Mouse (Mus musculus): ENCODE measurements at regions not wholly inside any gene's neighbourhood (a gene's known extent, or its start where the extent isn't known, plus 50 kb on each side); places are given as distances from the start of the nearest gene placed in this dataset.

DNA sequence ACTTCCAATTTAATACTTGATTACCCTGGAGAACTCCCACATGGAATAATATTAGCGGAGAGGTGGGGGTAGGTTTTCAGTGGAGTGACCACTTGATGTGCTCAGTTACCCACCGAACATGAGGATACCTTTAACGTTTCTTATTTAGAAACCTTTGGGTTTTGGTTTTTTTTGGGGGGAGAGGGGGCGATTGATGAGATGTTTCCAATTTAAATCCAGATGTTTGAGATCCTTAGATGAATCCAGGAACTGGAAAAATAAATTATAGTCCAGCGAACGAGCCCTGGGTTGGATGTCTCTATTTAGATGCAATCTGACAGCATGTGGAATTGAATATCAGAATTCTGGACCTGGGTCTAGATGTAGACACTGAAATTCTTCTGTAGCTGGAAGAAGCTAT lies 393.4 kb downstream of the Cd83 start:
- no peak overlapping the region for H3K4me3 ChIP-seq (ENCODE audit: low read length)
- no peaks in the 10 kb centered on the region for H3K27me3 ChIP-seq (replicated peaks; ENCODE audit: control insufficient read depth, insufficient read depth, low read length)
- no peak overlapping the region for H3K9ac ChIP-seq (ENCODE audit: low read depth, low read length)
- H3K4me2 ChIP-seq (ENCODE audit: low read depth, low read length): no peak overlapping the region
- no peaks in the 10 kb centered on the region for H3K36me3 ChIP-seq (ENCODE audit: control insufficient read depth, insufficient read depth, low read length)
- 80% methylated on average over 6 of the region's 6 CpGs for WGBS
- ATAC-seq: no peak
- H3K9me3 ChIP-seq (ENCODE audit: control insufficient read depth, low read length): no peaks in the 10 kb centered on the region
- H3K27ac ChIP-seq (ENCODE audit: low read length): no peak overlapping the region
- no peaks in the 10 kb centered on the region for H3K4me1 ChIP-seq (ENCODE audit: control insufficient read depth, insufficient read depth, low read length)

DNA sequence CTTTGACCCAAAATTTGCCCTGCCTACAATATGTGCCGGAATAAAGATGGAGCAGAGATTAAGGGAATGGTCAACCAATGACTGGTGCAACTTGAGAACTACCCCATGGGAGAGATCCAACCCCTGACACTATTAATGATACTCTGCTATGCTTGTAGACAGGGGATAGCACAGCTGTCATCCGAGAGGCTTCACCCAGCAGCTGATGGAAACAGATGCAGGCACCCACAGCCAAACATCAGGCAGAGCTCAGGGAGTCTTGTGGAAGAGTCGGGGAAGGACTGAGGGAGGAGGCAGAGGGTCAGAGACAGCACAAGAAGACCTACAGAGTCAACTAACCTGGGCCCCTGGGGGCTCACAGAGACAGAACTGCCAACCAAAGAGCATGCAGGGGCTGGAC lies 395.8 kb downstream of the Cd83 start:
- Histone ChIP-seq H3K4me3 (ENCODE audit: low read length) (no peak overlapping the region), H3K27me3 (replicated peaks; ENCODE audit: control insufficient read depth, insufficient read depth, low read length) (no peaks in the 10 kb centered on the region), H3K4me1 (ENCODE audit: control insufficient read depth, insufficient read depth, low read length) (no peaks in the 10 kb centered on the region), H3K9ac (ENCODE audit: low read depth, low read length) (no peak overlapping the region), H3K9me3 (ENCODE audit: control insufficient read depth, low read length) (no peaks in the 10 kb centered on the region), H3K36me3 (ENCODE audit: control insufficient read depth, insufficient read depth, low read length) (no peaks in the 10 kb centered on the region), H3K4me2 (ENCODE audit: low read depth, low read length) (no peak overlapping the region), H3K27ac (ENCODE audit: low read length) (no peak overlapping the region)
- WGBS: 73% methylated on average over 3 of the region's 3 CpGs
- no peak for ATAC-seq

GRCm38 (mm10) chr13:44182544-44183191 lies 398.1 kb downstream of the Cd83 start:
- no peaks in the 10 kb centered on the region for H3K9me3 ChIP-seq (ENCODE audit: control insufficient read depth, low read length)
- H3K36me3 ChIP-seq (ENCODE audit: control insufficient read depth, insufficient read depth, low read length): no peaks in the 10 kb centered on the region
- WGBS: 45% methylated on average over 15 of the region's 15 CpGs
- ATAC-seq: no peak
- H3K4me1 ChIP-seq (ENCODE audit: control insufficient read depth, insufficient read depth, low read length): no peaks in the 10 kb centered on the region
- no peak overlapping the region for H3K4me3 ChIP-seq (ENCODE audit: low read length)
- no peaks in the 10 kb centered on the region for H3K27me3 ChIP-seq (replicated peaks; ENCODE audit: control insufficient read depth, insufficient read depth, low read length)
- no peak overlapping the region for H3K27ac ChIP-seq (ENCODE audit: low read length)
- H3K9ac ChIP-seq (ENCODE audit: low read depth, low read length): no peak overlapping the region
- no peak overlapping the region for H3K4me2 ChIP-seq (ENCODE audit: low read depth, low read length)

DNA sequence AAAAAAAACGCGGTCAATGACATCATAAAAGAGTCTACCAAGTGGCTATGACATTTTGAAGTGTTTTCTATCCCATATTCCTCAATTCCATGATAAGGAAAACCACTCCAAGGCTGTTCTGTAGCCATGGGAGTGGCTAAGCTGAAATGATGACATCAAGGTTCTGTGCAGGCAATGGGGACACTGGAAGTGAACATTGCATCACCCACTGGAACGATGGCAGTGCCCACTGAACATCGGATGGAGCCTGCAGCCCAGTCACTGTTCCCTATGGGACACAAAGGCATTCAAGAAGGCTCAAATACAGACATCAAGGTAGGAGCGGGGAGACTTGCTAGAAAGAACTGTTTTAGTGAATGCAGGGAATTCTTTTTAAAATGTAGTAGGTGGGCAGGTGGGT lies 410.8 kb downstream of the Cd83 start:
- Histone ChIP-seq H3K27me3 (replicated peaks; ENCODE audit: control insufficient read depth, insufficient read depth, low read length) (no peaks in the 10 kb centered on the region), H3K36me3 (ENCODE audit: control insufficient read depth, insufficient read depth, low read length) (no peaks in the 10 kb centered on the region), H3K27ac (ENCODE audit: low read length) (no peak overlapping the region), H3K4me2 (ENCODE audit: low read depth, low read length) (no peak overlapping the region), H3K4me3 (ENCODE audit: low read length) (no peak overlapping the region), H3K9ac (ENCODE audit: low read depth, low read length) (no peak overlapping the region), H3K4me1 (ENCODE audit: control insufficient read depth, insufficient read depth, low read length) (no peaks in the 10 kb centered on the region), H3K9me3 (ENCODE audit: control insufficient read depth, low read length) (no peaks in the 10 kb centered on the region)
- ATAC-seq: no peak
- WGBS: 89% methylated on average over 5 of the region's 5 CpGs

DNA sequence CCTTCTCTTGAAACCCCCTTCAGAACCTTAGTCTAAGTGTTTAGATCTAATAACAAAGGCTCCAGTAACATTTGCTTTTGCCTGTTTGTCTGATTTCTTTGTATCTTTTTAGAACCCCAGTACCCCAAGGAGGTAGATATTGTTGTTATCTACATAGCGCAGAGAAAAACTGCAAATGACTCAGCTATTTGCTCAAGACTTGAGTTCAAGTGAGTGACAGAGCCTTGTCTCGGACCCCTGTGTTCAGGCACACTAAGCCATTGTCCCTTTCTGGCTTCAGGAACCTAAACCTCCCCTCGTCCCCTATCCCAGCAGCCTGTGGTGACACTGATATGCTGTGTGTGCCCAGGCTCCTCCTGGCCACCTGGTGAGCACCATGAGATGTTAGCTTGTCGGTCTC lies 421.5 kb downstream of the Cd83 start:
- H3K9me3 ChIP-seq (ENCODE audit: control insufficient read depth, low read length): no peaks in the 10 kb centered on the region
- H3K4me1 ChIP-seq (ENCODE audit: control insufficient read depth, insufficient read depth, low read length): no peaks in the 10 kb centered on the region
- H3K27me3 ChIP-seq (replicated peaks; ENCODE audit: control insufficient read depth, insufficient read depth, low read length): no peaks in the 10 kb centered on the region
- H3K27ac ChIP-seq (ENCODE audit: low read length): no peak overlapping the region
- H3K4me2 ChIP-seq (ENCODE audit: low read depth, low read length): no peak overlapping the region
- 76% methylated on average over 4 of the region's 4 CpGs for WGBS
- no peak for ATAC-seq
- no peaks in the 10 kb centered on the region for H3K36me3 ChIP-seq (ENCODE audit: control insufficient read depth, insufficient read depth, low read length)
- H3K4me3 ChIP-seq (ENCODE audit: low read length): no peak overlapping the region
- no peak overlapping the region for H3K9ac ChIP-seq (ENCODE audit: low read depth, low read length)

DNA sequence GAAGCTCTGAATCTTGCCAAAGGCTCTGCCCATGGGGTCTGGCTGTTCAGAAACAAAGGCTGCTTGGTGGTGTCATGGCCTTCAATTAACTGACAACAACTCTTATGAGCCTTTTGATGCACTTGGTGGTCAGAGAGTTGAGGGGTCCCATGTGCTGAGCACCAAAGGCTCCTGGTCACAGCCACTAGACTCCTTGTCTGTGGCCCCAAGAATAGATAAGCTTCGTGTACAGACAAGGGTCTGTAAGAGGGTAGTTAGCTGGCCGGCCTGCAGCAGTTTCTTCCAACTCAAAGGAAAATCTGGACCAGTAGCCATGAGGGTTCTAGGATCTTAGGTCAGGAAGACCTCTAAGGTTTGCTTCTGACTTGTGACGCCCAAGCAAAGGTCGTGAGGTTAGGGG lies 421.9 kb downstream of the Cd83 start:
- H3K4me1 ChIP-seq (ENCODE audit: control insufficient read depth, insufficient read depth, low read length): no peaks in the 10 kb centered on the region
- no peaks in the 10 kb centered on the region for H3K9me3 ChIP-seq (ENCODE audit: control insufficient read depth, low read length)
- H3K4me3 ChIP-seq (ENCODE audit: low read length): no peak overlapping the region
- no peak for ATAC-seq
- H3K4me2 ChIP-seq (ENCODE audit: low read depth, low read length): no peak overlapping the region
- no peak overlapping the region for H3K9ac ChIP-seq (ENCODE audit: low read depth, low read length)
- H3K27ac ChIP-seq (ENCODE audit: low read length): no peak overlapping the region
- H3K27me3 ChIP-seq (replicated peaks; ENCODE audit: control insufficient read depth, insufficient read depth, low read length): no peaks in the 10 kb centered on the region
- WGBS: 85% methylated on average over 4 of the region's 4 CpGs
- H3K36me3 ChIP-seq (ENCODE audit: control insufficient read depth, insufficient read depth, low read length): no peaks in the 10 kb centered on the region

DNA sequence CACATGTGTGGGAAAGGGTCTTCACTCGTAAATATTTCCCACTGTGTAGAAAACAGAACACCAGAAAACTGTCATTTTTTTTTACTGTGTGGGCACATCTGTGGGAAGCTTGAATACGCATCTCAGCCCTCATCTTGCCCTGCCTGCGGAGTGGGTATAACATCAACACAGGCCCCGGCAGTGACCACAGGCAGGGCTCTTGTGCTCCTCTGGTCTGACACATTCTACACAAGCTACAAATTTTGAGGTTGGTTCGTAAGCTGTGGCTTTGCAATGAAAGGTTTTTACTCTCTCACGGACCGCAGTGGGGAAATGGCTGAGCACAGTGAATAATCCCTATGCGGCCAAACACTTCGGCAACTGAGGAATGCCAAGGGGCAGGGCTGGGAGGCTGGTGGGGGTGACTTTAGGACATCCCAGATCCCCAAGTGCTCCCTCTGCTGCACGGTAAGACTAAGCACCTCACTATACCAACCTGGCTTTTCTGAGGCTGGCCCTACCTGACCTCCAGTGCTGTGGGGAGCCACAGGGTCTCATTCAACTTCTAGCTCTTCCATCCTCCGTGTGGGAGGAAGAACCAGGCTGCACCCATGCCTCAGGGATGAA lies 422.9 kb downstream of the Cd83 start:
- no peaks in the 10 kb centered on the region for H3K27me3 ChIP-seq (replicated peaks; ENCODE audit: control insufficient read depth, insufficient read depth, low read length)
- no peak for ATAC-seq
- no peak overlapping the region for H3K27ac ChIP-seq (ENCODE audit: low read length)
- WGBS: 69% methylated on average over 11 of the region's 11 CpGs
- no peaks in the 10 kb centered on the region for H3K9me3 ChIP-seq (ENCODE audit: control insufficient read depth, low read length)
- no peak overlapping the region for H3K4me3 ChIP-seq (ENCODE audit: low read length)
- H3K4me1 ChIP-seq (ENCODE audit: control insufficient read depth, insufficient read depth, low read length): no peaks in the 10 kb centered on the region
- no peak overlapping the region for H3K9ac ChIP-seq (ENCODE audit: low read depth, low read length)
- H3K36me3 ChIP-seq (ENCODE audit: control insufficient read depth, insufficient read depth, low read length): no peaks in the 10 kb centered on the region
- no peak overlapping the region for H3K4me2 ChIP-seq (ENCODE audit: low read depth, low read length)

GRCm38 (mm10) chr13:44209036-44209435 lies 424.5 kb downstream of the Cd83 start:
- no peak overlapping the region for H3K4me3 ChIP-seq (ENCODE audit: low read length)
- no peaks in the 10 kb centered on the region for H3K27me3 ChIP-seq (replicated peaks; ENCODE audit: control insufficient read depth, insufficient read depth, low read length)
- H3K9me3 ChIP-seq (ENCODE audit: control insufficient read depth, low read length): no peaks in the 10 kb centered on the region
- WGBS: 27% methylated on average over 11 of the region's 11 CpGs
- no peak overlapping the region for H3K4me2 ChIP-seq (ENCODE audit: low read depth, low read length)
- H3K9ac ChIP-seq (ENCODE audit: low read depth, low read length): no peak overlapping the region
- H3K4me1 ChIP-seq (ENCODE audit: control insufficient read depth, insufficient read depth, low read length): no peaks in the 10 kb centered on the region
- H3K27ac ChIP-seq (ENCODE audit: low read length): no peak overlapping the region
- H3K36me3 ChIP-seq (ENCODE audit: control insufficient read depth, insufficient read depth, low read length): no peaks in the 10 kb centered on the region
- no peak for ATAC-seq

GRCm38 (mm10) chr13:44210123-44210522 lies 425.5 kb downstream of the Cd83 start:
- Histone ChIP-seq H3K4me1 (ENCODE audit: control insufficient read depth, insufficient read depth, low read length) (no peaks in the 10 kb centered on the region), H3K27me3 (replicated peaks; ENCODE audit: control insufficient read depth, insufficient read depth, low read length) (no peaks in the 10 kb centered on the region), H3K36me3 (ENCODE audit: control insufficient read depth, insufficient read depth, low read length) (no peaks in the 10 kb centered on the region), H3K9me3 (ENCODE audit: control insufficient read depth, low read length) (no peaks in the 10 kb centered on the region), H3K27ac (ENCODE audit: low read length) (no peak overlapping the region), H3K9ac (ENCODE audit: low read depth, low read length) (no peak overlapping the region), H3K4me3 (ENCODE audit: low read length) (no peak overlapping the region), H3K4me2 (ENCODE audit: low read depth, low read length) (no peak overlapping the region)
- ATAC-seq: no peak
- 67% methylated on average over 6 of the region's 6 CpGs for WGBS

DNA sequence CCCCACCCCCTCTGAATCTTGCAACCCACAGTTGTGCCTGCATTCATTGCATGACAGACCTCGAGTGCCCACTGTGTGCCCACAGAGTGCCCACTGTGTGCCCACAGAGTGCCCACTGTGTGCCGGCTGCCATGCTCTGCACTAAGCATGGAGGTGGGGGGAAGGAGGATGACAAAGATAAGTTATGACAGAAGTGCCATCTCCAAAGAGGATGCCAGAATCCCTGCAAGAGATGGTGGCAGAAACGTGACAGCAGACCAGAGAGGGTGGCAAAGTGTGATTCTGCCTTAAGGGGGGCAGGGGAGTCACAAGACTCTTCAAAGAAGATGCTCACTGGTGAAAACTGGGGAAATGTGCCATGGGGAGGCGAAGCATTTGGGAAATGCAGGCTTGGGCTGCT lies 427.8 kb downstream of the Cd83 start:
- ATAC-seq: no peak
- H3K9me3 ChIP-seq (ENCODE audit: control insufficient read depth, low read length): no peaks in the 10 kb centered on the region
- H3K4me3 ChIP-seq (ENCODE audit: low read length): no peak overlapping the region
- H3K27me3 ChIP-seq (replicated peaks; ENCODE audit: control insufficient read depth, insufficient read depth, low read length): no peaks in the 10 kb centered on the region
- no peak overlapping the region for H3K9ac ChIP-seq (ENCODE audit: low read depth, low read length)
- no peak overlapping the region for H3K4me2 ChIP-seq (ENCODE audit: low read depth, low read length)
- no peaks in the 10 kb centered on the region for H3K36me3 ChIP-seq (ENCODE audit: control insufficient read depth, insufficient read depth, low read length)
- H3K4me1 ChIP-seq (ENCODE audit: control insufficient read depth, insufficient read depth, low read length): no peaks in the 10 kb centered on the region
- WGBS: 76% methylated on average over 4 of the region's 4 CpGs
- no peak overlapping the region for H3K27ac ChIP-seq (ENCODE audit: low read length)

All from intestine, embryonic 16.5 days (tissue).